Mouse (Mus musculus) kidney, adult 2 months (tissue): ENCODE measurements at regions not wholly inside any gene's neighbourhood (a gene's known extent, or its start where the extent isn't known, plus 50 kb on each side); places are given as distances from the start of the nearest gene placed in this dataset.

Experiments used
- CTCF ChIP-seq: fragments of 200-500 bp; conservative IDR thresholded peaks from 2 replicates; pipeline ENCODE4 v1.5.1; 2011; ENCODE audit warnings: low read depth, mild to moderate bottlenecking, control low read depth, low read length, moderate library complexity, mixed read lengths; ENCODE audit not compliant: insufficient read depth, insufficient read length
- POLR2A ChIP-seq: fragments of 200-500 bp; IDR thresholded peaks from one replicate; pipeline ENCODE4 v1.6.1; 2011; ENCODE audit warnings: low read depth, low read length, control low read depth

GRCm38 (mm10) chr10:114041991-114042390, 760.1 kb downstream of the Trhde start:
- TF ChIP-seq POLR2A, result no peak
- no peak for TF ChIP-seq CTCF
